Mouse (Mus musculus): ENCODE results near the gene Gm42674.

- TF ChIP-seq POLR2A (IDR thresholded peaks at IDR 0.05; ENCODE audit: insufficient read depth, low read length): no peak
- no peak for TF ChIP-seq CTCF (IDR thresholded peaks at IDR 0.05; ENCODE audit: low read depth, low read length)
These were observed 4.0 kb downstream of the Gm42674 start for GRCm38 (mm10) chr3:90605736-90606135.

All from ES-Bruce4 (cell line).